Mouse (Mus musculus): ENCODE measurements at regions not wholly inside any gene's neighbourhood (a gene's known extent, or its start where the extent isn't known, plus 50 kb on each side); places are given as distances from the start of the nearest gene placed in this dataset.

- no peaks in the 10 kb centered on the region for H3K27me3 ChIP-seq (replicated peaks; ENCODE audit: insufficient read depth, low read length)
- no peak overlapping the region for H3K27ac ChIP-seq (ENCODE audit: low read length)
- no peaks in the 10 kb centered on the region for H3K36me3 ChIP-seq (ENCODE audit: insufficient read depth, low read length)
- DNase-seq (ENCODE audit: low spot score) (peak; percentile 34), ATAC-seq (no peak)
- no peak overlapping the region for H3K4me2 ChIP-seq (replicated peaks; ENCODE audit: low read depth, low read length)
- H3K9me3 ChIP-seq (ENCODE audit: low read length) = no peaks in the 10 kb centered on the region
- H3K4me3 ChIP-seq (ENCODE audit: low read depth, low read length) = no peak overlapping the region
- no peak overlapping the region for H3K9ac ChIP-seq (replicated peaks; ENCODE audit: low read depth)
- H3K4me1 ChIP-seq (ENCODE audit: insufficient read depth, low read depth, low read length) = no peaks in the 10 kb centered on the region
- no peak for TF ChIP-seq EP300 (IDR thresholded peaks at IDR 0.05)
- WGBS = 8% methylated on average over 1 of the region's 1 CpGs
Measured at GRCm38 (mm10) chr14:19131532-19131931, 237.5 kb upstream of the Ube2e2 start.
